Mouse (Mus musculus) neural tube, embryonic 14.5 days (tissue): Measurements from ENCODE around the gene Cramp1l. TPM values are rescaled to one million over a fixed set of nuclear protein-coding genes. Genes with fewer than 3 reads are reported as not detected.
"Not testable (repeated sequence)": the region's sequence is repeated elsewhere in the genome, so short reads cannot be mapped to it uniquely, and the experiment has no call there.

Experiments
- ATAC-seq: fragments of 200-750 bp; cut with Nextera tagmentation; 2 replicates; pipeline ENCODE4 v1.8.0; 2017; ENCODE audit warnings: low read depth, mild to moderate bottlenecking, moderate TSS enrichment, moderate library complexity
- H3K27ac ChIP-seq: fragments of 300-500 bp; sonication (generic); 2 replicates; pipeline ENCODE4 v1.5.1; 2014; ENCODE audit warnings: low read depth, mild to moderate bottlenecking, control low read depth, low read length, moderate library complexity, mixed read lengths
- H3K27me3 ChIP-seq: fragments of 300-500 bp; sonication (generic); 2 replicates; pipeline ENCODE4 v1.6.1; 2014; ENCODE audit warnings: low read length; ENCODE audit not compliant: control insufficient read depth, insufficient read depth
- H3K36me3 ChIP-seq: fragments of 300-500 bp; sonication (generic); 2 replicates; pipeline ENCODE4 v1.6.1; 2014; ENCODE audit warnings: low read length, mixed read lengths; ENCODE audit not compliant: control insufficient read depth, insufficient read depth
- H3K4me1 ChIP-seq: fragments of 300-500 bp; sonication (generic); 2 replicates; pipeline ENCODE4 v1.6.1; 2014; ENCODE audit warnings: low read length; ENCODE audit not compliant: control insufficient read depth, insufficient read depth
- H3K4me2 ChIP-seq: fragments of 300-500 bp; sonication (generic); 2 replicates; pipeline ENCODE4 v1.6.1; 2014; ENCODE audit warnings: mild to moderate bottlenecking, low read depth, low read length, control low read depth
- H3K4me3 ChIP-seq: fragments of 300-500 bp; sonication (generic); 2 replicates; pipeline ENCODE4 v1.5.1; 2014; ENCODE audit warnings: low read depth, low read length, control low read depth, mixed read lengths
- H3K9ac ChIP-seq: fragments of 300-500 bp; sonication (generic); replicated peaks from 2 replicates; pipeline ENCODE4 v1.6.1; 2014; ENCODE audit warnings: low read depth, mild to moderate bottlenecking, control low read depth, low read length, mixed read lengths
- H3K9me3 ChIP-seq: fragments of 300-500 bp; sonication (generic); 2 replicates; pipeline ENCODE4 v1.6.1; 2016; ENCODE audit warnings: low read length; ENCODE audit not compliant: control insufficient read depth
- WGBS: fragments of 180-500 bp; shearing (Covaris S2); extraction: QIAGEN DNeasy Blood & Tissue Kit; methylation state at CpG from one replicate; pipeline ENCODE4 v1.1.7; 2014; 5-methylcytosine and 5-hydroxymethylcytosine counted together
- polyA plus RNA-seq: library from polyadenylated mRNA; unstranded; fragments of >200 nt; fragmentation: Nextera tagmentation; extraction: Ambion mirVana; gene quantifications from 2 replicates; pipeline ENCODE4 v1.2.1, GENCODE M21; 2014

Cramp1l gene
- polyA plus RNA-seq, 1 experiment from 2014 or later: 10.1 TPM

DNA sequence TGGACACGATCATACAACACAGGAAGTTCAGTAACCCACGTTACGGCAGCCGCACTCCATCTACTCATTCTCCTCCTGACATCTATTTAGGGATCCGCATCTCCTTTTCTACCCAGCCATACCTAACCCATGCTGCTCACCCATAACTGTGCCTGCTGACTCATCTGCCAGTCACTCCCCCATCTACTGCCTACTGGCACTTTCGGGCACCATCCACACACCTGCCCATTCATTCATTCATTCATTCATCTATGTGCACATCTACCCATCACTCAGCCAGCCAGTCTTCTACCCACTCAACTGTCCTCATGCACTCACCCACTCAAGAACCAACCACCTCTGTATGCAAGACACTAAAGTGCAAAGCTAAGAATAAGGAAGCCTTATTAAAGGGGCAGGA lies 28.4 kb downstream of the Cramp1l start:
- peaks cover 82% of the 10 kb centered on the region for H3K36me3 ChIP-seq
- H3K4me2 ChIP-seq: no peak overlapping the region
- WGBS: 98% methylated on average over 6 of the region's 6 CpGs
- no peak overlapping the region for H3K9ac ChIP-seq
- no peaks in the 10 kb centered on the region for H3K27me3 ChIP-seq
- no peaks in the 10 kb centered on the region for H3K9me3 ChIP-seq
- no peak for ATAC-seq
- H3K4me1 ChIP-seq: no peaks in the 10 kb centered on the region
- H3K27ac ChIP-seq: no peak overlapping the region
- no peak overlapping the region for H3K4me3 ChIP-seq

DNA sequence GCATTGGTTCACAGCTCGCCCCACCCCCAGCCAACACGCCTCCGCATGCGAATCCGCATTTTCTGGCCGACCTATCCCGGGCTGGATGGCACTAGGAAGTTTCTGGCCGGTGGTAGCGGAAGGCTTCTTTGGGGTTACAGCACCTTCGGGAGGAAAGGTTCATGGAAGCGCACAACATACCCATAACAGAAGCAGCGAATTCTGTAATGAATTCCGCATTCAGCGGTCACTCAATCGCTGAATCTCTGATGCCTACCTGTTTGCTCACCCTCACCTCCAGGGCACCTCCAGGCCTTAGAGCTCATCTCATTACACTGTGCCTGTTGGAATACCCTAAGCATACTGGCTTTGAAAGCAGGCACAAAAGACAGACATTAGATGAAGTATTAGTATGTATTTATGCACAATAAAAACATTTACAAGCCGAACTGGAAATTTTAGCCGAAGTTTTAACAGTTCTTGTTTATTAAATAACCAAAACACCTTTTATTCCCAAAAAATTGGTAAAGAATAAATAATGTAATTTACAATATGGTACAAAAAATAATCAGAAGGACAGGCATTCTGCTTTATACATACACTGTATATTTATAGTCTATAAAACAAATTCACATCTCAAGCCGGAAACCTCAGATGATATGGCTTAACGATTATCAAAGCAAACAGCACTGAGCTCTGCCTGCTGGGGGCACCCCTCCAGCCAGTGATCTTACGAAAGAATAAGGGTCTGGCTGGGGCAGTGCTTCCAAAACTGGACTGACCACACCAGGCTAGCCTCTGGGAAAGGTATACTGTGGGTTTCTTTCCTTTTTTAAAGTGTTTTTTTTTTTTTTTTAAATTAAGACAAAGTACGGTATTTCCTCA lies 54.5 kb downstream of the Cramp1l start:
- Histone ChIP-seq H3K36me3 (peaks cover 37% of the 10 kb centered on the region), H3K27me3 (no peaks in the 10 kb centered on the region), H3K4me2 (peak overlapping the region; percentile 76), H3K27ac (no peak overlapping the region), H3K4me1 (peaks cover 11% of the 10 kb centered on the region; the same call in 1 of the 2 replicates), H3K9ac (no peak overlapping the region), H3K4me3 (peak overlapping the region; percentile 87), H3K9me3 (no peaks in the 10 kb centered on the region)
- WGBS: 16% methylated on average over 21 of the region's 21 CpGs
- ATAC-seq: peak; percentile 36; the same call in 1 of the 2 replicates

DNA sequence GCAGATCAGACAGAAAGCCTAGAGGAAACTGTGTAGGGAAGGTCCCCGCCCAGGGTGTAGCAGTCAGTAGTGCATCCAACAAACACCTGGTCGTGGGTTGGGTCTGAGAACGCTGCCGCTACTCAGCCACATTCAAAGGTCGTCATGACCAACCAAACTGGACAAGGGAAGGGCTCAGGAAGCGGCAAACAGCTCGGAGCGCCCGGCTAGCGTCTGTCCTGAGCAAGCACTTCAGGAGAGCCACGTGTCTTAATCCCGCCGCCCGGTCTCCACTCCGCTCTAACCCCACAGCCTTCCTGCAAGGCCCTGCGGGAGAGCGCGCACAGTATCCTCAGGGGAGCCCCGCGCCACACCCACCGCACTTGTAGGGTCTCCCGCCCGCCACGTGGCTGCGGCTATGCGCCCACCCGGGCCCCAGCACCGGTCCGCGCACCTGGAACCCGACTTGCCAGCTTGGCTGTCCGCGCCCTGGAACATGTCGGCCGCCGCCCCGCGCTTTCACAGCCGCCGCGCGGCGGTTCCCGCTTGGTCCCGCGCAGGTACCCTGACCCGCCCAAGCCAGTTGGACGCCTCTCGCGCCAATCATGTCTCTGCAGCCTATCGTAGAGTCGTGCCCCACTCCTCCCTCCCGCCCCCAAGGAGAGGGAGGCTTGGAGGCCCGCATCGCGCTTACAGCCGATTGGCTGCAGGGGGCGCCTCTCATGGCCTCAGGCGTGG lies 55.3 kb downstream of the Cramp1l start, which contains the start of gene Jpt2:
Jpt2 (minus strand) TSS at position 555 of the 717 bp plus-strand sequence.
- Histone ChIP-seq H3K4me2 (peak within 1 kb of the TSS; percentile 76), H3K9ac (peak within 1 kb of the TSS; percentile 76), H3K4me3 (peak within 1 kb of the TSS; percentile 87), H3K9me3 (no peaks in the 10 kb centered on the region), H3K36me3 (peaks cover 37% of the 10 kb centered on the region), H3K27ac (peak within 1 kb of the TSS; percentile 81), H3K4me1 (peaks cover 11% of the 10 kb centered on the region; the same call in 1 of the 2 replicates), H3K27me3 (no peaks in the 10 kb centered on the region)
- peak; percentile 100 for ATAC-seq
- WGBS: under 1% methylated on average over 48 of the region's 59 CpGs

DNA sequence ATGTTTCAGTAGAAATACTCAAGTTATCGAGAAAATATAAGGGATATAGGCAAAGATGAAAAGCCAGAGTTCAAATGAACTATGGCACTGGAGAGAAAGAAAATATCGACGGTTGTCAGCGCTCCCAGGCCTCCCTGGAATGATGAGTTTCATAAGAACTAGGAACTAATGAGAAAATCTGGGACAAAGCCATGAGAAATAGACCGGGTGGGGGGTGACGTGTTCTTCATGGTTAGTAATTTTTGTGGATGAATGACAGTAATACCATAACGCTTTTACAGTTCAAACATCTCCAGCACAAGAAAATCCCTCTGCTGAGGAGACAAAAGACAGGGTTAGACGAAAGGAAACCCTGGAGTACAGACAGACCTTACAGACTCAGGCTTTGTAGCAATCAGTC lies 56.2 kb downstream of the Cramp1l start:
- Histone ChIP-seq H3K4me3 (peak overlapping the region; percentile 87), H3K27me3 (no peaks in the 10 kb centered on the region), H3K9ac (peak overlapping the region; percentile 76), H3K9me3 (no peaks in the 10 kb centered on the region), H3K4me2 (peak overlapping the region; percentile 76), H3K4me1 (peaks cover 11% of the 10 kb centered on the region; the same call in 1 of the 2 replicates), H3K36me3 (peaks cover 34% of the 10 kb centered on the region), H3K27ac (no peak overlapping the region)
- ATAC-seq: no peak
- 29% methylated on average over 8 of the region's 8 CpGs for WGBS

DNA sequence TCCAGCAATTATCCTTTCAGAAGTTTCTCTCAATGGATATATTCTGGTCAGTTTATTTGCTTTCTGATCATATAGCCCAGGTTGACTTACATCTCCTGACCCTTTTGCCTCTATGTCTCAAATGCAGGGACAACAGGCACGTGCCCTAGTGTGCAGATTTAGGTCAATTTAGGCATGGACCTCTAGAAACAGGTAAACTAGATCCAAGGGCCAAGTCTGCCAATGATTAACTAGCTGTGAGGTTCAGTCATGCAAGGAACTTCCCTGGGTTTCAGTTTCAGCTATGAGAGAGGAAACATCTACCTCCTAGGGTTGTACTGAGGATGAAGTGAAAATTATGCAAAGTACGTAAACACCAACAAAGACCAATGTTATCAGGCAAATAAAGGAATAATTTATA lies 62.3 kb downstream of the Cramp1l start:
- ATAC-seq: no peak
- H3K9ac ChIP-seq: no peak overlapping the region
- no peaks in the 10 kb centered on the region for H3K27me3 ChIP-seq
- H3K9me3 ChIP-seq: no peaks in the 10 kb centered on the region
- no peak overlapping the region for H3K4me3 ChIP-seq
- peaks cover 33% of the 10 kb centered on the region for H3K36me3 ChIP-seq
- no peak overlapping the region for H3K27ac ChIP-seq
- H3K4me1 ChIP-seq: no peaks in the 10 kb centered on the region
- H3K4me2 ChIP-seq: no peak overlapping the region
- WGBS: 96% methylated on average over 2 of the region's 2 CpGs

DNA sequence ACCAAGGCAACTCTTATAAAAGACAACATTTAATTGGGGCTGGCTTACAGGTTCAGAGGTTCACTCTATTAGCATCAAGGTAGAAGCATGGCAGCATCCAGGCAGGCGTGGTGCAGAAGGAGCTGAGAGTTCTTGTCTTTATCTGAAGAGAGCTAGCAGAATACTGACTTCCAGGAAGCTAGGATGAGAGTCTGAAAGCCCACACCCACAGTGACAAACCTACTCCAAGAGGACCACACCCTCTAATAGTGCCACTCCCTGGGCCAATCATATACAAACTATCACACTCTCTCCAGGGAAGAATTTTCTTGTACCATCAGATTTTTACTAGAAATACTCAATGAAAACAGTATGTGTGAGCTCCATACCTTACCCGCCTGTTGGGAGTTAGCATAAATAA lies 64.9 kb downstream of the Cramp1l start:
- Histone ChIP-seq H3K9ac (no peak overlapping the region), H3K36me3 (peaks cover 43% of the 10 kb centered on the region), H3K27ac (no peak overlapping the region), H3K27me3 (no peaks in the 10 kb centered on the region), H3K4me2 (no peak overlapping the region), H3K9me3 (no peaks in the 10 kb centered on the region), H3K4me3 (no peak overlapping the region), H3K4me1 (no peaks in the 10 kb centered on the region)
- no peak for ATAC-seq
- 91% methylated on average over 2 of the region's 2 CpGs for WGBS

DNA sequence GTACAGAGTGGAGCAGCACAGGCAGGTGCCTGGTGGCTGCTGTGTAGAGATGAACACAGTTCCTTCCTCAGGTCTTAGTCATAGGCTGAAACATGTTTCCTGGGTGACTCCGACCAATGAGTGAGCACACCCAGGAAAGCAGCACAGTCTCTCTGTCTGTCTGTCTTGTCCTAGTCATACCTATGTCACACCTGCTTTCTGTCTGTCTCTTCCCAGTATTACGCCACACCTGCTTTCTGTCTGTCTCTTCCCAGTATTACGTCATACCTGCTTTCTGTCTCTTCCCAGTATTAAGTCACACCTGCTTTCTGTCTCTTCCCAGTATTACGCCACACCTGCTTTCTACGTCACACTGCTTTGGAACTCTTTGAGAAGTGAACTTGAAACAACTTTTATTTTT lies 67.4 kb downstream of the Cramp1l start:
- no peaks in the 10 kb centered on the region for H3K27me3 ChIP-seq
- no peak overlapping the region for H3K4me2 ChIP-seq
- WGBS: 97% methylated on average over 5 of the region's 5 CpGs
- H3K4me1 ChIP-seq: no peaks in the 10 kb centered on the region
- no peak overlapping the region for H3K4me3 ChIP-seq
- no peak for ATAC-seq
- no peak overlapping the region for H3K9ac ChIP-seq
- no peaks in the 10 kb centered on the region for H3K9me3 ChIP-seq
- no peak overlapping the region for H3K27ac ChIP-seq
- H3K36me3 ChIP-seq: peaks cover 42% of the 10 kb centered on the region

DNA sequence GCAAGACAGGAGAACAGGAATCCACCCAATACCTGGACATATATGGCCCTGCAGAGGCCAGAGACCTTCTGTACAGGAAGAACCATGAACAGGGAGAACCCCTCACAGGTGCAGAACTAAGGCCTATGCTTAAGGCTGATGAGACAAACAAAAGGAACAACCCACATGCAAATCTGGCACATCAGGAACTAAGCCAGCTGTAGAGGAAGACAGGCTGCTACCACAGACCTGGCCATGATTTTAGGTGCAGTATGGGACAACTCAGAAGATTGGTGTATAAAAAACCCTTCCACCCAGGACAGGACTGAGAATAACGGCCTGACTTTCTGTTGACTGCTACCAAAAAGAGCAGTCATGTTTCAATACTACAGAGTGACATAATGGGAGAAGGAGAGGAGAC lies 72.0 kb downstream of the Cramp1l start:
- 87% methylated on average over 1 of the region's 1 CpGs for WGBS
- not testable (repeated sequence) for ATAC-seq, H3K4me2 ChIP-seq, H3K27me3 ChIP-seq, H3K27ac ChIP-seq, H3K4me3 ChIP-seq, H3K9ac ChIP-seq, H3K4me1 ChIP-seq, H3K9me3 ChIP-seq
- H3K36me3 ChIP-seq: peaks cover 27% of the 10 kb centered on the region

DNA sequence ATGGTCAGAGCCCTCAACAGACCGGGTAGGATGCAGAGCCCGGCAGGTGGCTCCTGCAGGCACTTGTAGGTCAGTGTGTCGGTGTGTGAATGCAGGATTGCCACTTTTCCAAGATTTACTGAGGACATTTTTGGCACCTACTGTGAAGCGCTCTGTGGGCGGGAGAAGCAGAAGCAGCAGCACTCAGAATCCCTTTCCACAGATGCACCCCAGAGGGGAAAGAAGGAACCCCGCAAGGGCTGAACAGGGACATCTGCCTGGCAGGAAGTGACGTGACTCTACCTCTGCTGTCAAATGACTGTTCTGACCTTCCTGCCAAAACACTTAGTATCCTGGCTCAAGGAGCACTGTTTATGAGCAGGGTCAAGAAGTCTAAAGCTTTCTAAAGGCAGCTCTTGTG lies 72.6 kb downstream of the Cramp1l start:
- Histone ChIP-seq H3K9me3 (no peaks in the 10 kb centered on the region), H3K4me1 (no peaks in the 10 kb centered on the region), H3K4me2 (no peak overlapping the region), H3K4me3 (no peak overlapping the region), H3K9ac (no peak overlapping the region), H3K27me3 (no peaks in the 10 kb centered on the region), H3K27ac (no peak overlapping the region), H3K36me3 (peaks cover 22% of the 10 kb centered on the region)
- WGBS: 87% methylated on average over 7 of the region's 7 CpGs
- no peak for ATAC-seq
